Mouse (Mus musculus) spleen, postnatal 14 days (tissue): ENCODE measurements around the gene Mn1.

Source experiments
- DNase-seq, 2 experiments: peaks; one replicate each; pipeline ENCODE4 v3.0.0; 2021 to 2022; ENCODE audit warnings: low spot score in 2 of 2

Gene Mn1

GRCm38 (mm10) chr5:111432842-111433241 lies 15.7 kb downstream of the Mn1 start:
- no peak for DNase-seq

- DNase-seq, result no peak
Measured at GRCm38 (mm10) chr5:111434342-111434842, 17.2 kb downstream of the Mn1 start.

GRCm38 (mm10) chr5:111436260-111436659 lies 19.1 kb downstream of the Mn1 start:
- no peak for DNase-seq

GRCm38 (mm10) chr5:111437205-111437604 lies 20.0 kb downstream of the Mn1 start:
- DNase-seq, result no peak

DNA sequence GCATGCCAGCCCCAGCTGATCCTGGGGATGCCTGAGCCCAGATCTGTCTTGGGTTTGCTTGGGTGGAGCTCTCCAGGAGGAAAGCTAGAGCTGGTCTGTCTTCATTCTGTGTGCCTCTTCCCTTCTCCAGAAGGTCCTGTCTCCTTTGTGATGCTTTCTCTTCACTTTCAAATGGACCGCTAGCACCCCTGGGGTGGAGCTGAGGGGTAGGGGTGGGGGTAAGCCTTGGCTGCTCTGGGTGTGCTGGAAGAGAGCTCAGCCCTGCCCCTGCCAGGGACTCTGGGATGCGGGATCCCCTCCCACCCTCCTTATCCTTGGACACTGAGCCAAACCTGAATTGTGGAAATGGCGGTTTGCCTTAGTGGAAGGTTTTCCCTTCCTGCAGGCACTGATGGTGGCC lies 21.2 kb downstream of the Mn1 start:
- DNase-seq, result no peak

- DNase-seq, result no peak
Measured at GRCm38 (mm10) chr5:111438821-111439220, 21.7 kb downstream of the Mn1 start.

- DNase-seq, result no peak
Measured at GRCm38 (mm10) chr5:111440264-111440663, 23.1 kb downstream of the Mn1 start.

GRCm38 (mm10) chr5:111442151-111442871 lies 25.1 kb downstream of the Mn1 start:
- DNase-seq, result no peak

DNA sequence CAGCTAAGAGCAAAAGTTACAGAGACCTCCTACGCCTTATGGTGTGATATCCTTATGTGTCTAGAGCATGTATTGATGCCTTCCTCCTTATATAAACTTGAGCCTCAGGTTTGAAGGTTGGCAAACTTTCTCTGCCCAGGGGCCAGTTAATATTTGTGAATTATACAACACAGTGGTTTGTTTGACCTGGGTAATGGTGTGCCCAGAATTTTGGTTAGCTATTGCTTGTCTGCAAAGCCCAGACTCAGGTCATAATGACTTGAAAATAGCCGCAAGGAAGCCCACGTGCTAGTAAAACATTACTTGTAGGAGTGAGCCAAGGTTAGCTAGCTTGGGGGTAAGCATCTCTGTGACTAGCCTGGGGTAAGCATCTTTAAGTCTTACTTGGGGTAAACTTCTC lies 26.5 kb downstream of the Mn1 start:
- no peak for DNase-seq

GRCm38 (mm10) chr5:111444361-111444760 lies 27.2 kb downstream of the Mn1 start:
- no peak for DNase-seq

GRCm38 (mm10) chr5:111446652-111447051 lies 29.5 kb downstream of the Mn1 start:
- DNase-seq, result no peak

DNA sequence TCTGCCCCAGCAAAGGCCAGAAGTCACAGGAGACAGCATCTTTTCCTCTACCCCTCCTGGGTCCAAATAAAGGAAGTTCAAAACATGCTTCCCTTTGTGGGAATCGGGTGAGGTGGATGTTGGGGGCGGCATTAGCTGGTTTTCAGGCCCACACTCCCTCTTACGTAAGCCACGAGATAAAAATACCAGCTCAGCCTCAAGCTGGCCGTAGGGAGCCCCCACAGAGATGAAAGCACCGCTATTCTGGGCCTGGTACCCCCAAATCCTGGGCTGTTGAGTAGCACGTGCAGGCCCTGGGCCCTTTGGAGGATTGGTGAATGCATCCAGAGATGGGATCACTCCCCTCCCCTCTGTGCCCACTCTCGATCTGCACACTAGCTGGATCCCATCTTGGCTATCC lies 32.5 kb downstream of the Mn1 start:
- no peak for DNase-seq

DNA sequence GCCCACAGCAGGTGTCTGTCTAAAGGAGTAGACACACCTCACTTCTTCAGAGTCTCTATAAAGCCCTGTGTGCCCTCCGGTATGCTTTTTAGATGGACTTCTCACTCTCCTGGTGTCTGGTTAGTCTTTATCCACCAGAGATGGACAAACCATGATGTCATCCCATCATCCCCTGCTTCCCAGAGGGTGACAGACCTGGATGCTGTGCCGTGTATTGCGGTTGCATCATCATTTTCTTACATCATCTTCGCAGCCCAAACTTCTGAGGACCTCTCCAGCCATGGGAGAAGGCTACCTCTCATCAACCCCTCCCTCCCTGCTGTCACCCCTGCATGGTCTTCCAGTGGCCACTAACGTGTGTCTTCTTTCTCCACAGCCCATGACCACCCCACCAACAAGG lies 37.1 kb downstream of the Mn1 start:
- no peak for DNase-seq

- no peak for DNase-seq
Measured at GRCm38 (mm10) chr5:111454876-111455275, 37.7 kb downstream of the Mn1 start.

GRCm38 (mm10) chr5:111458675-111459074 lies 41.5 kb downstream of the Mn1 start:
- DNase-seq, result no peak

GRCm38 (mm10) chr5:111465811-111466299 lies 48.7 kb downstream of the Mn1 start:
- DNase-seq, result no peak

DNA sequence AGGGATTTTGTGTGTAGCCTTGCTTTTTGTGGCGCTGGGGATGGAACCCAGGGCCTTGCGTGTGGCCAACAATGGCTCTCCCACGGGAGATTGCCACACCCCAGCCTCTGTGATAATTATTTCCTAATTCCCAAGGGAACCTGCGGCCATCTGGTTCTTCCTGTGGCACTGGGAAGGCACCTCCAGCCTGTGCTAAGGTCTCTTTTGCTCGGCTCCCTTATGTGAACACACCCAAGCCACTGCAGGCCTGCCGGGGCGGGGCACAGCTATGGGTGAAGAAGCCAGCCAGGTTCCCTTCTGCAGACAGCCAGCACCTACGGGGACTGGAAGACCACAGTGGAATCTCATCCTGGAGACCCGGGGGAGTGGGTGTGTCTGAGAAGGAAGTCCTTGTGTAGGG lies 49.3 kb downstream of the Mn1 start:
- DNase-seq, result no peak

- DNase-seq, result peak in 1 of 2 experiments; percentile 4
Measured at GRCm38 (mm10) chr5:111467699-111468098, 50.5 kb downstream of the Mn1 start.

- no peak for DNase-seq
Measured at GRCm38 (mm10) chr5:111469195-111469882, 52.2 kb downstream of the Mn1 start.

- no peak for DNase-seq
Measured at GRCm38 (mm10) chr5:111470875-111471274, 53.7 kb downstream of the Mn1 start.

DNA sequence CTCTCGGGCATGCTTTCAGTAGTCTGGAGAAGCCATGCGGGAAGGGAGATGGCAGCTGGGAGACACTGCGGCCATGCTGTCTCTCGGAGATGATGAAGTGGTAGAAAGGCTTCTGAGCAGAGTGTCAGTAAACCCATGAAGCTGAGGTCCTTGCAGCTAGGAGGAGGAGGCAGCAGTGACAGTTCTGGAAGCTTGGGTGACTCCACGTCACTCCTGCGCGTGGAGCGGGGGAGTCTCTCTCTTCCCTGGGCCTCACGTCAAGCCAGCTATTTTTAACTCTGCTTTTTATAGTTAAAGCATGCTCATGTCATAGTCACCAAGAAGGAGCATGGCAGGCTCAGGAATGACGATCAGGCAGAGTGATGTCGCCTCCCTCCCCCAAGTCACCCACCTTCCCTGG lies 56.3 kb downstream of the Mn1 start:
- DNase-seq, result no peak

DNA sequence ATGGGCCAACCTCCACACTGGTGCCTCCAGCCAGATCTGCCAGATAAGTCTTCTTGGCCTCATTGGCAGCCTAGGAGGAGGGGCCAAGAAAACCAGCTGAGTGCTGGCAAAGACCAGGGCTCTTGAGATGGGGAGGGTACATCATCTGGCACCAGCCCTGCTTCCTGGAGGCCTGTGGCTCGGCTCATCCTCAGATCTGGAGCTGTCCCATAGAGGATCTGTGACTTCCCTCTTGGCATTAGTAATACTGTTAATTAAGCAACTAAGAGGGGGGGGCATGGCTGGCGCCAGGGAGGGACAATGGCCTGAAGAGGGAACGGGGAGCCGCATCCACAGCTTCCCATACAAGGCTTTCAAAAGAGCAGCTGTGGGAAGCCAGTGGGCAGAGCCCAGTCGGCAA lies 58.6 kb downstream of the Mn1 start:
- DNase-seq, result no peak

DNA sequence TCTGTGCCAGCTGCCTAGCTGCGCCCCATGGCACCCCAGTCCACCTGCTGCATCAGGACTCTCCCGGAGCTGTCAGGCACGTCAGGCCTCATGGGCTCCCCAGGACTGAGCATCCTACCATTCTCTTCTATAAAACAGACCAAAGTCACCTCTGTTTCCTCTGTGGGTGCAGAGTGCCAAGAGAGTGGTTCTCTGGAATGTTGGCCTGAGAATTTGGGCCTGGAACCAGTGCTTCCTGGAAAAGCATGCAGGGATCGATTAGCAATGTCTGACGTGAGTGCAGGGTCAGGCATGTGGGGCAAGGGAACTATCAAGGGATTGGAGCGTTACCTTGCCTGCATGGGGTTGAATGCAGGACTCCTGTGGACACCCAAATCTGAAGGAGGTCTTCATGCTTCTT lies 59.0 kb downstream of the Mn1 start:
- DNase-seq, result no peak
